Mouse (Mus musculus): ENCODE measurements around the gene Asic1. TPM values are rescaled to one million over a fixed set of nuclear protein-coding genes. Genes with fewer than 3 reads are reported as not detected.
"Not testable (repeated sequence)": the region's sequence is repeated elsewhere in the genome, so short reads cannot be mapped to it uniquely, and the experiment has no call there.

Asic1 gene
- polyA plus RNA-seq, 1 experiment, result not detected

DNA sequence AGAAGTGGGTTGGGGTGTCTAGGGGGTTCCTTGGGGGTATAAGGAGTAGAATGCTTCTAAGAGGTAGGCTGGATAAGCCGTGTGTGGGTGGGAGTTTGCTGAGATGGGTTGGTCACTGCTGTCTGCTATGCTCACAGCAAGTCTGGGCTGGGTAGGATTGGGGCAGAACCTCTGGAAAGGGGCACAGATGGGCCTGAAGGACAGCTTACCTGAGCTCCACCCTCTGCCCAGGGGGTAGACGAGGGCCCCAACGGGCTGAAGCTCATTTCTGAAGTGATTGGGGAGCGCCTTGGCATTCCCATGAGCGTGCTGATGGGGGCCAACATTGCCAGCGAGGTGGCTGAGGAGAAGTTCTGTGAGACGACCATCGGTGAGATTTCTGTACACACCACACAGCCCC, 49.7 kb downstream of the Asic1 start:
- peaks cover 72% of the 10 kb centered on the region for H3K4me1 ChIP-seq (ENCODE audit: control insufficient read depth, insufficient read depth, low read length)
- TF ChIP-seq CTCF (IDR thresholded peaks at IDR 0.05; ENCODE audit: insufficient read depth, low read depth, low read length) (no peak), POLR2A (IDR thresholded peaks at IDR 0.05; ENCODE audit: insufficient read depth, low read depth, low read length) (no peak)
- no peak overlapping the region for H3K4me3 ChIP-seq (ENCODE audit: insufficient read depth, low read depth, low read length)
- WGBS, result 64% methylated on average over 8 of the region's 8 CpGs
- H3K27ac ChIP-seq (ENCODE audit: insufficient read depth, low read depth, low read length), result no peak overlapping the region

DNA sequence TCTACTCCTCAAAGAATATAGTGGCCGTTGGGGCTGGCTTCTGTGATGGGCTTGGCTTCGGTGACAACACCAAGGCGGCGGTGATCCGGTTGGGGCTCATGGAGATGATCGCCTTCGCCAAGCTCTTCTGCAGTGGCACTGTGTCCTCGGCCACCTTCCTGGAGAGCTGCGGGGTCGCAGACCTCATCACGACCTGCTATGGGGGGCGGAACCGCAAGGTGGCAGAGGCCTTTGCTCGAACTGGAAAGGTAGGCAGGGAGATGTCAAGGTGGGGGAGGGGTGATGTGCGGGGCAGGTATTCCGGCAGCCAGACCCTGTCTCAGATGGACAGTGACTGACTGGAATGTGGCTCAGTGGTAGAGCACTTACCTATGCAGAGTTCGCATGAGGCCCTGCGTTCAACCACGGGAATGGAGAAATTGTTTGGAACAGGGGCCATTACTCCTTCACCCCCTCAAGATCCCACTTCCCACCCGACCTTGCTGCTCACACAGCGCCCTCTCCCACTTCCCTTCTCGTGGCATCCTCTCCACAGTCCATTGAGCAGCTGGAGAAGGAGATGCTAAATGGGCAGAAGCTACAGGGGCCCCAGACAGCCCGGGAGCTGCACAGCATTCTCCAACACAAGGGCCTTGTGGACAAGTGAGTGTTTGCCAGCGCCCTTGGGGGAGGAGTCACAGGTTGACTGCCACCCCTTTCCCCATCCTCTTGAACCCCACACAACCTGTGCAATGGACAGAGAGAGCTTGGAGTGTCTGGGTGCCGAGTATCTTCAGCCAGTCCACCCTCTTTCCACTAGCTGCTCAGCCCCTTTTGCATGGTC, 52.0 kb downstream of the Asic1 start:
- 84% methylated on average over 25 of the region's 25 CpGs for WGBS
- H3K4me1 ChIP-seq (ENCODE audit: control insufficient read depth, insufficient read depth, low read length), result peaks cover 56% of the 10 kb centered on the region
- no peak overlapping the region for H3K4me3 ChIP-seq (ENCODE audit: insufficient read depth, low read depth, low read length)
- no peak overlapping the region for H3K27ac ChIP-seq (ENCODE audit: insufficient read depth, low read depth, low read length)
- TF ChIP-seq POLR2A (IDR thresholded peaks at IDR 0.05; ENCODE audit: insufficient read depth, low read depth, low read length) (no peak), CTCF (IDR thresholded peaks at IDR 0.05; ENCODE audit: insufficient read depth, low read depth, low read length) (no peak)

DNA sequence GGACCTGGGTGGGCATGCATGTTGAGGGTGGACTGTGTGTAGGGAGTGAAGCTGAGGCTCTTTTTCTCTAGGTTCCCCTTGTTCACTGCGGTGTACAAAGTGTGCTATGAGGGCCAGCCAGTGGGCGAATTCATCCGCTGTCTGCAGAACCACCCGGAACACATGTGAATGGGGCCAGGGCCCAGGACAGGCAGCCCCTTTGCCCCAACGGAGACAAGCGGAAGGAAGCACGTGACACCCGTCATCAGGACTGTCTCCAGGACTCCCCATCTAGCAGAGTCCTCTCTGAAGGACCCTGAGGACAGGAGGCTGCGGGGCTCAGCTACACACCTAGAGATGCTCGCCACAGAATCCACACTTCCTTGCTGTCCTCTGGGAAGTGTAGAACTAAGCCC, 52.9 kb downstream of the Asic1 start:
- Histone ChIP-seq H3K4me3 (ENCODE audit: insufficient read depth, low read depth, low read length) (no peak overlapping the region), H3K4me1 (ENCODE audit: control insufficient read depth, insufficient read depth, low read length) (peaks cover 50% of the 10 kb centered on the region), H3K27ac (ENCODE audit: insufficient read depth, low read depth, low read length) (peak overlapping the region; percentile 98)
- WGBS, result 51% methylated on average over 10 of the region's 10 CpGs
- TF ChIP-seq CTCF (IDR thresholded peaks at IDR 0.05; ENCODE audit: insufficient read depth, low read depth, low read length) (no peak), POLR2A (IDR thresholded peaks at IDR 0.05; ENCODE audit: insufficient read depth, low read depth, low read length) (no peak)

DNA sequence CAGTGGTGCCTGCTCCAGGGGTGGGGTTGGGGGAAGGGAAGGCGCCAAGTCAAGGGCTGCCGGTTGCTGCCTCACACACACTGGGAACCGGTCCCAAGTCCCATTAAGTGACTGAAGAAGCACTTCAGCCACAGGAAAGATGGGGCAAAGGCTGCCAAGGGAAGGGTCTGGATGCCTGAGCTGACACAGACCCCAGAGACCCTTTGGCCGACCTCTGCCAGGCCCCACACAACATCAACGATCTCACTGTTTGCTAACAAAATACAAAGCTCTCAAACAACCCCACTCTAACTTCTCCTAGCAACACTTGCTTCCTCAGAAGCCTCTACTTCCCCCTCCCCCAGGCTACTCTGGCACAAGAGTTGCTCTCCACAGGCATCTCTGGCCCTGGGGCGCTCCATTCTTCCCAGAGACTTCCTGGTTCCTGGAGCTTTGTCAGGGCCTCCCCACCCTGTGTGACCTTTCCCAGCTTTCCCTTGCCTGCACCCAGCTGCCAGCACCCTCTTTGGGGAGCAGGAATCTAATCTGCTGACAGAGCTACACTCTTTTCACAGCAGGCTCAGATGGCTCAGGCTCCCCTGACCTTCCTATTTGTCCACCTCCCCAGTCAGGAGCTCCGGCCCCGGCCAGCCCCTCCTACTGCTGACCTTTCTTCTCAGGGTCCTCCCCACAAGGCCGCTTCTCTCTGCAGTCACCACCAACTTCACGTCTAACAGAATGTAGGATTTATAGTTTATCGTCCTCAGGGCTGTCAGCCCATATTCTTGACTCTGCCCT, 53.5 kb downstream of the Asic1 start:
- no peak overlapping the region for H3K4me3 ChIP-seq (ENCODE audit: insufficient read depth, low read depth, low read length)

DNA sequence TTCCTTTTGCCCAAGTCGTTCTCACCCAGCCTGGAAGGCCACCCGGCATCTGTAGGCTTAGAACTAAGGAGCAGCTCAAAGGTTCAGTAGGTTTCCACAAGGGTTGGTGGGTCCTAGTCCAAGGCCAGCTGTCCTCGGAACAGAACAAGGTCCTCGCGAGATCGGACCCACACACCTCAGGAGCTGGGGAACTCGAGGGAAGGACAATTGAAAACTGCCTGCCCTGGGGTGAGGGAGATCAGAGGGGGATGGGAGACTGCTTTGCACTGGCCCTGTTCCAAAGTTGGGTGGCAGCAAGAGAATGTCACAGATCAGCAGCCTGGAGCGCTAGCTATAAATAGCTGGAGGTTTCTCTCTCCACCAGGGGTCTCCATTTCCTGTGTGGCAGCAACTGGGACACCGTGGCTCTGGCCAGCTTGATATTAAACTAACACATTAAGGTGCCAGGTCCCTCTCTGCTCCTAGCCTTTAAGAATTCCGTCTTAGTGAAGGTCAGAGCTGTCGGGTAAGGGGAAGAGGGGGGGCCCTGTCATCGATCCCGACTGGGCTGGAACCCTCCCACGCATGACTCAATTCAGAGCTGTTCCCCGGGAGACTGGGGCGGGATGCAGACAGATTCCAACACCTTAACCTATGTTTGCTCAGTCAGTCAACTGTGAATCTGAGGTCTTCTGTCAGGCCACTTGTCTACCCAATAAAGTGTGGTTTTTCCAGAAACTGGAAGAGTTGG, 54.3 kb downstream of the Asic1 start:
- TF ChIP-seq POLR2A (IDR thresholded peaks at IDR 0.05; ENCODE audit: insufficient read depth, low read depth, low read length) (no peak), CTCF (IDR thresholded peaks at IDR 0.05; ENCODE audit: insufficient read depth, low read depth, low read length) (peak; percentile 25; the same call in 1 of the 2 replicates)
- Histone ChIP-seq H3K27ac (ENCODE audit: insufficient read depth, low read depth, low read length) (peak overlapping the region; percentile 98), H3K4me3 (ENCODE audit: insufficient read depth, low read depth, low read length) (peak overlapping the region; percentile 54), H3K4me1 (ENCODE audit: control insufficient read depth, insufficient read depth, low read length) (peaks cover 41% of the 10 kb centered on the region)
- WGBS, result 7% methylated on average over 16 of the region's 16 CpGs

More for the DNA sequence above, 53.5 kb downstream of the Asic1 start:
- TF ChIP-seq POLR2A (IDR thresholded peaks at IDR 0.05; ENCODE audit: insufficient read depth, low read depth, low read length) (no peak), CTCF (IDR thresholded peaks at IDR 0.05; ENCODE audit: insufficient read depth, low read depth, low read length) (no peak)
- peak overlapping the region; percentile 98 for H3K27ac ChIP-seq (ENCODE audit: insufficient read depth, low read depth, low read length)
- peaks cover 44% of the 10 kb centered on the region for H3K4me1 ChIP-seq (ENCODE audit: control insufficient read depth, insufficient read depth, low read length)
- WGBS, result 12% methylated on average over 11 of the region's 11 CpGs

DNA sequence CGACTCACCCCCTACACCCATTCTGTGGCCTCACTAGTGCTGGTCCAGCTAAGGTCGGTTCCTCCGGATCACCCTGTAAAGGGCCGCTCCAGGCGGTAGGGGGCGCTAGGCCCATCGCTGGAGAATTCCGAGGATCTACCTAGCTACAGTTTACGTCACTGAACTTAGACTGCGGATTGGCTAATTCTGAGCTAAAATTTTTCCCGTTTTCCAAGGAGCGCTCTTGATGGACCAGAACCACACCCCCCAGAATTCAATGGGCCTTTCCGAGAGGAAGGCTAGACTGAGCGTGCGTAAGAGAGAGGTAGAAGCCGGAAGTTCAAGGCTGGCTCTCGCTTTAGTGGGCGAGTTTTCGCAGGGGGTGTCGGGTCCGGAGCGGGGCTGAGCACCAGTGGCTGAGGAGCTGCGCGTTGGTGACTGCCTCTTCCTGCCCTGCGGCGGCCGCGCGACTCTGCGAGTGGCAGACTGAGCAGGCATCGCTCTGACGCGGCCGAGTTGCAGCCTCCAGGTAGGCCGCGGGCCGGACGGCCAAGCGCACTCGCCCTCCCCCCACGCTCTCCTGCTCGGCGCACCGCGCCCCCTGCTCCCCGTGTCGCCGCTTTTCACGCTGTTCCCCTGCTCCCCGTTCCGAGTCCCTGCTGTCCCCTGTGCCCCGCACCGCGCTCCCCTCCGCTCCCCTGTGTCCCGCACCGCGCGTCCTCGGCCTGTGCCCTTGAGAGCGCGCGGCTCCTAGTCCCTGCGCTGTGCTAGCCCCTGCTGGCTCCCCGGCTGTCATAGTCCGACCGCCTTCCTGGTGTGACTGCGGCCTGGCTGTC, 55.4 kb downstream of the Asic1 start, which contains the start of gene Cox14:
Gene Cox14 (plus strand): TSS at position 278 of the 815 bp plus-strand sequence.
- peak within 1 kb of the TSS; percentile 94 for H3K4me3 ChIP-seq (ENCODE audit: insufficient read depth, low read depth, low read length)
- TF ChIP-seq CTCF (IDR thresholded peaks at IDR 0.05; ENCODE audit: insufficient read depth, low read depth, low read length), result peak; percentile 90
- peak; percentile 65 for TF ChIP-seq POLR2A (IDR thresholded peaks at IDR 0.05; ENCODE audit: insufficient read depth, low read depth, low read length)
- 1% methylated on average over 68 of the region's 68 CpGs for WGBS
- peaks cover 33% of the 10 kb centered on the region for H3K4me1 ChIP-seq (ENCODE audit: control insufficient read depth, insufficient read depth, low read length)
- H3K27ac ChIP-seq (ENCODE audit: insufficient read depth, low read depth, low read length), result peak within 1 kb of the TSS; percentile 98

DNA sequence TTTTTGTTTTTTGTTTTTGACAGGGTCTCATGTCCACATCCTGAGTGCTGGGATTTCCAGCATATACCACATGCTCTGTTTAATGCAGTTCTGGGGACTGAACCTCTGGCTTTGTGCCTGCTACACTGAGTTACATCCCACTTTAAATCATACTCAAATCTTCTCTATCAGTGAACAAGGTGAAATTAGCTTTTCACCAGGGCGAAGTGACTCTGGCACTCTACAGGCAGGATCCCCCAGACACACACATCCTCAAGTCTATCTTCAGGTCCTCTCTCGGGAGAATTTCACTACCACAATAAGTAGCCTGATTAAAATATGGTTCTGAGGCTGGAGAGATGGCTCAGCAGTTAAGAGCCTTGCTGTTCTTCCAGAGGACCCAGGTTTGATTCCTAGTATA, 56.4 kb downstream of the Asic1 start:
- 57% methylated on average over 2 of the region's 2 CpGs for WGBS
- no peak for TF ChIP-seq CTCF (IDR thresholded peaks at IDR 0.05; ENCODE audit: insufficient read depth, low read depth, low read length)
- TF ChIP-seq POLR2A (IDR thresholded peaks at IDR 0.05; ENCODE audit: insufficient read depth, low read depth, low read length), result no peak
- Histone ChIP-seq H3K4me3 (ENCODE audit: insufficient read depth, low read depth, low read length) (no peak overlapping the region), H3K27ac (ENCODE audit: insufficient read depth, low read depth, low read length) (no peak overlapping the region), H3K4me1 (ENCODE audit: control insufficient read depth, insufficient read depth, low read length) (peaks cover 32% of the 10 kb centered on the region)

DNA sequence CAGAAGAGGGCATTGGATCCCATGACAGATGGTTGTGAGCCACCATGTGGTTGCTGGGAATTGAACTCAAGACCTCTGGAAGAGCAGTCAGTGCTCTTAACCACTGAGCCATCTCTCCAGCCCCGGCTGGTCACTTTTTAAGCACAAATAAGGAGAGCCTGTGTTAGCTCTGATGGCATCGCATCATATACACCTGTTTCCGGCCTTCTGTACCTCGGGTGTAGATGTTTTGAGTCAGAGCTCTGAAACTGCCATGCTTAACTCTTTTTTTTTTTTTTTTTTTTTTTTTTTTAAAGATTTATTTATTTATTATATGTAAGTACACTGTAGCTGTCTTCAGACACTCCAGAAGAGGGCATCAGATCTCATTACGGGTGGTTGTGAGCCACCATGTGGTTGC, 56.9 kb downstream of the Asic1 start:
- WGBS, result 96% methylated on average over 4 of the region's 5 CpGs
- H3K4me1 ChIP-seq (ENCODE audit: control insufficient read depth, insufficient read depth, low read length), result peaks cover 27% of the 10 kb centered on the region
- not testable (repeated sequence) for H3K4me3 ChIP-seq (ENCODE audit: insufficient read depth, low read depth, low read length)

More for the DNA sequence above, 56.9 kb downstream of the Asic1 start:
- not testable (repeated sequence) for H3K27ac ChIP-seq (ENCODE audit: insufficient read depth, low read depth, low read length)
